Mouse (Mus musculus) gastrocnemius, adult 18-20 months (tissue): ENCODE measurements around the gene Becn1. TPM values are rescaled to one million over a fixed set of nuclear protein-coding genes. Genes with fewer than 3 reads are reported as not detected.

Experiments used
- DNase-seq: peaks from one replicate; pipeline ENCODE4 v3.0.0; 2021; ENCODE audit warnings: low spot score
- total RNA-seq, 2 experiments: library from RNA; stranded (reverse); gene quantifications; 2 replicates each; pipeline ENCODE4 v1.2.3; 2021

The Becn1 gene
- total RNA-seq, 2 experiments from 2014 or later, result 85.6 to 95.6 TPM

DNA sequence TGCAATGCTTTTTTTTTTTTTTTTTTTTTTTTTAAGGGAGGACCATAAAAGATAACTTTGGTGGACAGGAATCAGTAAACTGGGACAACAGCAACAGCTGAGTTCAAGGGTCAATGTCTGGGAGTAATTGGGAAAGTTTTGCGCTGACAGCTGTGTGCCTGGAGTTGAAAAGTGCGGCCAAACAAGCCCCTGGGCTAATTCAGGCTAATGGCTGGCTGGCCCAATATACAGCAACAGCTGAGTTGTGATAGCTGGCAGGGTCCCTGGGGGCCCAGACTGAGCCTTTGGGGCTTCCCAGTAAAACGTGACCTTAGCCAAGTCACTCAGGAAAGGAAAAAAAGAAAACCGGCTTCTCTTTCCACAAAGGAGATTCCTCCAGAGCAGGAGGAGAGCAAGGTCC lies 57.0 kb downstream of the Becn1 start:
- DNase-seq, result peak; percentile 65

- peak; percentile 45 for DNase-seq
Measured at GRCm38 (mm10) chr11:101238071-101238647, 63.9 kb downstream of the Becn1 start.

DNA sequence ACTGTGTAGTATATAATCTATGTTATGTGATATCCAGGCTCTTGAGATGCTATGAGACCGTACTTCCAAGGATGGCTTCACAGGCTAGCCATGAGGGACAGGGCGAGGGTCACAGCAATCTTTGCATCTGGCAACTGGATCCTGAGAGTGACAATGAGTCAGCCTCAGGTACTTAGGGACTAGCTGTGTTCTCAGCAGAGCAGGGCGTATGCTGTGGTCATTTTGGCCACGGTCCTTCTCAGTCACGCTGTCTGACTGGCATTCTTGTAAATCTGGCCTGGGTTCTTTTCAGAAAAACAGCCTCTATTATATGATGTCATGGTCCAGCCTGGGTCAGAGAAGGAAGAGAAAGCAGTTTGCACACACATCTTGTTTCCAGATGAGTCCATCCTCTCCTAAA lies 65.3 kb downstream of the Becn1 start:
- peak; percentile 46 for DNase-seq

Other genes with a start within 250 kb of the Becn1 start
- gene Naglu, start 232.3 kb downstream of the Becn1 start, total RNA-seq, result 1 to 10 TPM; 3.9 TPM
- under 1 TPM; 0.16 to 0.33 TPM for gene Hsd17b1, start 223.9 kb downstream of the Becn1 start, total RNA-seq
- gene Coasy, start 219.7 kb downstream of the Becn1 start, total RNA-seq, result 1 to 10 TPM; 7.3 to 7.7 TPM
- gene Mlx, start 215.0 kb downstream of the Becn1 start, total RNA-seq, result 10 to 100 TPM; 12.3 to 14.4 TPM
- gene Psmc3ip, start 206.8 kb downstream of the Becn1 start, total RNA-seq, result 1 to 10 TPM; 1.7 to 2.0 TPM
- gene Retreg3, start 182.4 kb downstream of the Becn1 start, total RNA-seq, result 10 to 100 TPM; 27.1 to 30.4 TPM
- 10 to 100 TPM; 24.7 to 26.2 TPM for gene Tubg1, start 182.3 kb downstream of the Becn1 start, total RNA-seq
- gene Tubg2, start 146.4 kb downstream of the Becn1 start, total RNA-seq, result 1 to 10 TPM; 2.7 to 3.3 TPM
- gene Cntnap1, start 131.8 kb downstream of the Becn1 start, total RNA-seq, result 1 to 10 TPM in 1 of 2 experiments, under 1 TPM in 1; 0.82 to 1.2 TPM
- gene Plekhh3, start 130.9 kb downstream of the Becn1 start, total RNA-seq, result 10 to 100 TPM; 19.4 to 24.2 TPM
- gene Ccr10, start 126.8 kb downstream of the Becn1 start, total RNA-seq, result not detected
- gene Ezh1, start 75.8 kb downstream of the Becn1 start, total RNA-seq, result 10 to 100 TPM; 25.3 to 26.3 TPM
- 10 to 100 TPM; 30.1 to 31.0 TPM for gene Ramp2, start 56.3 kb downstream of the Becn1 start, total RNA-seq
- gene Vps25, start 48.6 kb downstream of the Becn1 start, total RNA-seq, result 10 to 100 TPM; 46.1 to 46.8 TPM
- under 1 TPM; 0.23 to 0.26 TPM for gene Wnk4, start 41.7 kb downstream of the Becn1 start, total RNA-seq
- gene Cntd1, start 23.3 kb downstream of the Becn1 start, total RNA-seq, result under 1 TPM; 0.31 to 0.37 TPM
- 10 to 100 TPM; 71.2 to 81.6 TPM for gene Coa3, start 23.2 kb downstream of the Becn1 start, total RNA-seq
- gene Psme3, start 13.9 kb upstream of the Becn1 start, total RNA-seq, result 10 to 100 TPM; 66.4 to 81.3 TPM
- gene Aoc2, start 22.8 kb upstream of the Becn1 start, total RNA-seq, result 1 to 10 TPM; 1.0 to 1.1 TPM
- gene Aoc3, start 28.3 kb upstream of the Becn1 start, total RNA-seq, result 1 to 10 TPM; 5.3 to 9.6 TPM
- not detected for gene G6pc, start 65.3 kb upstream of the Becn1 start, total RNA-seq
- 10 to 100 TPM; 22.8 to 25.7 TPM for gene Aarsd1, start 115.3 kb upstream of the Becn1 start, total RNA-seq
- gene Gm27029, start 122.5 kb upstream of the Becn1 start, total RNA-seq, result 1 to 10 TPM; 5.5 to 6.8 TPM
- gene Rundc1, start 122.8 kb upstream of the Becn1 start, total RNA-seq, result 1 to 10 TPM; 7.5 to 7.7 TPM
- 10 to 100 TPM; 74.3 to 82.6 TPM for gene Ptges3l, start 123.0 kb upstream of the Becn1 start, total RNA-seq
- 10 to 100 TPM; 33.9 to 45.4 TPM for gene Rpl27, start 140.0 kb upstream of the Becn1 start, total RNA-seq
- 1 to 10 TPM; 8.6 to 8.7 TPM for gene Ifi35, start 146.1 kb upstream of the Becn1 start, total RNA-seq
- 1 to 10 TPM; 2.5 to 4.2 TPM for gene Rnd2, start 162.7 kb upstream of the Becn1 start, total RNA-seq
- 10 to 100 TPM; 10.8 to 16.1 TPM for gene Vat1, start 163.9 kb upstream of the Becn1 start, total RNA-seq
- gene Brca1, start 249.7 kb upstream of the Becn1 start, total RNA-seq, result under 1 TPM in 1 of 2 experiments, not detected in 1; 0.34 TPM
- gene Nbr1, start 249.9 kb upstream of the Becn1 start, total RNA-seq, result 10 to 100 TPM; 63.0 to 66.2 TPM